Mouse (Mus musculus) heart, postnatal 0 days (tissue): ENCODE data around the gene Piga.

ENCODE experiments used
- CTCF ChIP-seq: IDR thresholded peaks from 2 replicates; pipeline ENCODE4 v1.5.1; 2016; ENCODE audit warnings: antibody characterized with exemption, control low read depth, low read depth
- EP300 ChIP-seq: IDR thresholded peaks from 2 replicates; pipeline ENCODE4 v1.6.1; 2016; ENCODE audit warnings: antibody characterized with exemption, low read depth

- TF ChIP-seq EP300 (no peak), CTCF (no peak)
Observed at GRCm38 (mm10) chrX:164379721-164380120, 39.9 kb upstream of the Piga start.
